Mouse (Mus musculus): ENCODE measurements around the gene Gdpgp1. TPM values are rescaled to one million over a fixed set of nuclear protein-coding genes. Genes with fewer than 3 reads are reported as not detected.

Gene Gdpgp1
- polyA plus RNA-seq, 1 experiment = 1.6 TPM

DNA sequence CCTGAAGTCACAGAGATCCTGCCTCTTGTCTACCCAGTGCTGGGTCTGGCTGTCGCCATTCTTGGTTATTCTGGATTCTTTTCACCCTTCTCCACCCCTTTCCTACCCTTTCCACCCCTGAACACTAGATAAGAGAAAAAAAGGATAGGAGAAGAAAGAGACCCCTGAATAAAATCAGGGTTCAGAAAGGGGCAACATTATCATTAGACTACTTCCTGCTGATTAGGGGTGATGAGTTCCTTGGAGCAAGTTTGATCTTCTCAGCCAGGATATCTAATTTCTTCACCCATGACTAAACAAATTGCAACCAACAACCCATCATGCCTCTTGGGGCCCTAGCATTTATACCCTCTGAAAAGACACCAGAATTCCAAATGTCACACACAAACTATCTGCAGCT is 35.1 kb downstream of the Gdpgp1 start:
- H3K9me3 ChIP-seq = no peaks in the 10 kb centered on the region
- peaks cover 53% of the 10 kb centered on the region for H3K36me3 ChIP-seq (replicated peaks; ENCODE audit: low read length)
- H3K4me1 ChIP-seq = peaks cover 58% of the 10 kb centered on the region
- H3K27me3 ChIP-seq (replicated peaks) = no peaks in the 10 kb centered on the region
- H3K4me3 ChIP-seq (replicated peaks) = no peak overlapping the region
- no peak for TF ChIP-seq FLI1 (IDR thresholded peaks at IDR 0.05; ENCODE audit: low read length)
- TF ChIP-seq GATA1 (IDR thresholded peaks at IDR 0.05; ENCODE audit: borderline replicate concordance, low read length) = no peak

GRCm38 (mm10) chr7:80268897-80269750 is 36.5 kb downstream of the Gdpgp1 start, which contains the start of gene Vps33b:
Gene Vps33b, plus strand, starts transcription at chr7:80269649.
- peaks cover 60% of the 10 kb centered on the region for H3K36me3 ChIP-seq (replicated peaks; ENCODE audit: low read length)
- H3K9me3 ChIP-seq = no peaks in the 10 kb centered on the region
- peaks cover 71% of the 10 kb centered on the region for H3K4me1 ChIP-seq
- no peaks in the 10 kb centered on the region for H3K27me3 ChIP-seq (replicated peaks)
- H3K4me3 ChIP-seq (replicated peaks) = peak within 1 kb of the TSS; percentile 97
- TF ChIP-seq FLI1 (IDR thresholded peaks at IDR 0.05; ENCODE audit: low read length) (0 out of 2 replicates have a peak, but pooled peaks have one; percentile 14), GATA1 (IDR thresholded peaks at IDR 0.05; ENCODE audit: borderline replicate concordance, low read length) (no peak; the same call in 2 of the 3 replicates)

GRCm38 (mm10) chr7:80269751-80270255 is 37.1 kb downstream of the Gdpgp1 start:
- H3K27me3 ChIP-seq (replicated peaks) = no peaks in the 10 kb centered on the region
- peaks cover 60% of the 10 kb centered on the region for H3K36me3 ChIP-seq (replicated peaks; ENCODE audit: low read length)
- no peaks in the 10 kb centered on the region for H3K9me3 ChIP-seq
- peaks cover 73% of the 10 kb centered on the region for H3K4me1 ChIP-seq
- TF ChIP-seq FLI1 (IDR thresholded peaks at IDR 0.05; ENCODE audit: low read length) (no peak), GATA1 (IDR thresholded peaks at IDR 0.05; ENCODE audit: borderline replicate concordance, low read length) (no peak)
- peak overlapping the region; percentile 97 for H3K4me3 ChIP-seq (replicated peaks)

- Histone ChIP-seq H3K4me3 (replicated peaks) (peak overlapping the region; percentile 31), H3K9me3 (no peaks in the 10 kb centered on the region), H3K27me3 (replicated peaks) (no peaks in the 10 kb centered on the region), H3K36me3 (replicated peaks; ENCODE audit: low read length) (peaks cover 69% of the 10 kb centered on the region), H3K4me1 (peaks cover 88% of the 10 kb centered on the region)
- TF ChIP-seq FLI1 (IDR thresholded peaks at IDR 0.05; ENCODE audit: low read length) = no peak
These were observed 40.8 kb downstream of the Gdpgp1 start for GRCm38 (mm10) chr7:80273456-80273855.

DNA sequence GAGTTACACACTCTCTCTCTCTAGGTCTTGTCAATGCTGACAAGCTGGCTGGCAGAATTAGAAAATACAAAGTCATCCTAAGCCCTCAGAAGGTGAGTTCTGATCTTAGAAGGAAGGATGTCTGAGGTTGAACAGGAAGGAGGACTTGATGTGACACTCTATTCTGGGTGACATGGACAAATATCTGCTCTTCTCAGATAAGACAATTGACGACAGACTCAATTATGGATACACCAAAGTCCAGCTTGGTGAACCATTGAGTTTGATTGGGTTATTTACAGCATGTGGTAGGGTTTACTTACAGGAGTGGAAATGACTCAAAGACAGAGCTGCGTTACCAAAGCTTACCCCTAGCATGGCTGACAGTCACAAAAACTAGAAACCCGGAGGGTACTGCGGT is 43.7 kb downstream of the Gdpgp1 start:
- H3K9me3 ChIP-seq = no peaks in the 10 kb centered on the region
- H3K4me1 ChIP-seq = peaks cover 96% of the 10 kb centered on the region
- H3K27me3 ChIP-seq (replicated peaks) = no peaks in the 10 kb centered on the region
- TF ChIP-seq GATA1 (IDR thresholded peaks at IDR 0.05; ENCODE audit: borderline replicate concordance, low read length) = no peak; the same call in 2 of the 3 replicates
- no peak for TF ChIP-seq FLI1 (IDR thresholded peaks at IDR 0.05; ENCODE audit: low read length)
- peaks cover 96% of the 10 kb centered on the region for H3K36me3 ChIP-seq (replicated peaks; ENCODE audit: low read length)
- peak overlapping the region; percentile 69 for H3K4me3 ChIP-seq (replicated peaks)

- peaks cover 96% of the 10 kb centered on the region for H3K36me3 ChIP-seq (replicated peaks; ENCODE audit: low read length)
These were observed 47.4 kb downstream of the Gdpgp1 start for GRCm38 (mm10) chr7:80280032-80280431.

DNA sequence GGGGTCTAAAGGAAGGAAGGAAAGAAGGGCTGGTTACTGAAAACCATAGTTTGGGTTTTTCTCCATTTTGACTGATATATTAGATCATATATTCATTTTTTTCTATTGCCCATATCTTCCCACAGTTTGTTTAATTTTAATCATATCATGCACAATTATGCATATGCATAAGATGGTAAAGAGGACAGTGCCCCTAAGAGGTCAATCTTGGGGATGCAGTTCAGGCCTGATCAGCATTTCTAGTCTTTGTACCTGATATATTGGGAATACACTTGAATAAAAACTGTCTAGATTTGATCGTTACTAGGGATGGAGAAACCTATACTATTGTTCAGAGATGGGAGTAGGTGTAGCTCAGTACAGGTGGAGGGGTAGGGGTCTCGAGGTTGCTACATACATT is 48.3 kb downstream of the Gdpgp1 start:
- no peak for TF ChIP-seq FLI1 (IDR thresholded peaks at IDR 0.05; ENCODE audit: low read length)
- TF ChIP-seq GATA1 (IDR thresholded peaks at IDR 0.05; ENCODE audit: borderline replicate concordance, low read length) = no peak
- Histone ChIP-seq H3K4me3 (replicated peaks) (no peak overlapping the region), H3K4me1 (peaks cover 74% of the 10 kb centered on the region), H3K27me3 (replicated peaks) (no peaks in the 10 kb centered on the region), H3K36me3 (replicated peaks; ENCODE audit: low read length) (peaks cover 98% of the 10 kb centered on the region), H3K9me3 (no peaks in the 10 kb centered on the region)

More at GRCm38 (mm10) chr7:80280032-80280431, 47.4 kb downstream of the Gdpgp1 start:
- H3K9me3 ChIP-seq = no peaks in the 10 kb centered on the region
- peaks cover 79% of the 10 kb centered on the region for H3K4me1 ChIP-seq
- no peaks in the 10 kb centered on the region for H3K27me3 ChIP-seq (replicated peaks)
- H3K4me3 ChIP-seq (replicated peaks) = no peak overlapping the region
- TF ChIP-seq FLI1 (IDR thresholded peaks at IDR 0.05; ENCODE audit: low read length) (no peak), GATA1 (IDR thresholded peaks at IDR 0.05; ENCODE audit: borderline replicate concordance, low read length) (no peak)

- Histone ChIP-seq H3K27me3 (replicated peaks) (no peaks in the 10 kb centered on the region), H3K4me1 (peaks cover 67% of the 10 kb centered on the region), H3K4me3 (replicated peaks) (no peak overlapping the region), H3K9me3 (no peaks in the 10 kb centered on the region), H3K36me3 (replicated peaks; ENCODE audit: low read length) (peaks cover 98% of the 10 kb centered on the region)
- no peak for TF ChIP-seq GATA1 (IDR thresholded peaks at IDR 0.05; ENCODE audit: borderline replicate concordance, low read length)
- no peak for TF ChIP-seq FLI1 (IDR thresholded peaks at IDR 0.05; ENCODE audit: low read length)
These were observed 49.0 kb downstream of the Gdpgp1 start for GRCm38 (mm10) chr7:80281646-80282045.

- Histone ChIP-seq H3K4me1 (peaks cover 50% of the 10 kb centered on the region), H3K4me3 (replicated peaks) (no peak overlapping the region), H3K36me3 (replicated peaks; ENCODE audit: low read length) (peaks cover 98% of the 10 kb centered on the region), H3K9me3 (no peaks in the 10 kb centered on the region), H3K27me3 (replicated peaks) (no peaks in the 10 kb centered on the region)
- no peak for TF ChIP-seq FLI1 (IDR thresholded peaks at IDR 0.05; ENCODE audit: low read length)
- TF ChIP-seq GATA1 (IDR thresholded peaks at IDR 0.05; ENCODE audit: borderline replicate concordance, low read length) = no peak
These were observed 50.7 kb downstream of the Gdpgp1 start for GRCm38 (mm10) chr7:80283226-80283918.
